Mouse (Mus musculus) small intestine, adult 2 months (tissue): ENCODE measurements at regions not wholly inside any gene's neighbourhood (a gene's known extent, or its start where the extent isn't known, plus 50 kb on each side); places are given as distances from the start of the nearest gene placed in this dataset.

Source experiments
- CTCF ChIP-seq: fragments of 200-500 bp; IDR thresholded peaks from 2 replicates; pipeline ENCODE4 v1.5.1; 2012; ENCODE audit warnings: low read depth, mild to moderate bottlenecking, control low read depth, inconsistent platforms, low read length, moderate library complexity, mixed read lengths; ENCODE audit not compliant: insufficient replicate concordance, insufficient read length; ENCODE audit errors: extremely low read depth
- POLR2A ChIP-seq: fragments of 200-500 bp; IDR thresholded peaks from 2 replicates; pipeline ENCODE4 v1.6.1; 2012; ENCODE audit warnings: low read depth, mild to moderate bottlenecking, control low read depth, inconsistent platforms, low read length, moderate library complexity

- TF ChIP-seq POLR2A (no peak), CTCF (no peak)
These were observed 73.7 kb upstream of the Tmem200a start for GRCm38 (mm10) chr10:26152586-26152985.
